Mouse (Mus musculus) natural killer cell, adult 2 months (primary cell): ENCODE measurements around the gene Coro1b.

ENCODE experiments used
- DNase-seq, 2 experiments: peaks; one replicate each; pipeline ENCODE4 v3.0.0; 2022; ENCODE audit warnings: low spot score in 2 of 2

Coro1b gene

GRCm38 (mm10) chr19:4148491-4148806 is at the start of gene Coro1b:
Coro1b (plus strand) TSS chr19:4148619.
- peak; percentile 81 to 89 for DNase-seq

GRCm38 (mm10) chr19:4099056-4099455 is 49.4 kb upstream of the Coro1b start:
- peak; percentile 88 to 93 for DNase-seq

GRCm38 (mm10) chr19:4099837-4100717 is 48.3 kb upstream of the Coro1b start, which contains the start of gene Pitpnm1:
Pitpnm1 (plus strand) TSS chr19:4099998.
- DNase-seq, result peak; percentile 62 to 64

- peak; percentile 39 to 51 for DNase-seq
These were observed 47.6 kb upstream of the Coro1b start for GRCm38 (mm10) chr19:4100718-4101261.

- DNase-seq, result no peak
These were observed 47.0 kb upstream of the Coro1b start for GRCm38 (mm10) chr19:4101466-4101865.

- DNase-seq, result no peak
These were observed 46.4 kb upstream of the Coro1b start for GRCm38 (mm10) chr19:4102049-4102448.

- no peak for DNase-seq
These were observed 45.8 kb upstream of the Coro1b start for GRCm38 (mm10) chr19:4102626-4103025.

GRCm38 (mm10) chr19:4103294-4103693 is 45.1 kb upstream of the Coro1b start:
- DNase-seq, result no peak

GRCm38 (mm10) chr19:4103792-4104191 is 44.6 kb upstream of the Coro1b start:
- no peak for DNase-seq

GRCm38 (mm10) chr19:4104675-4105194 is 43.7 kb upstream of the Coro1b start:
- DNase-seq, result no peak

- no peak for DNase-seq
These were observed 41.8 kb upstream of the Coro1b start for GRCm38 (mm10) chr19:4106654-4107053.

- DNase-seq, result no peak
These were observed 39.9 kb upstream of the Coro1b start for GRCm38 (mm10) chr19:4108535-4108934.

GRCm38 (mm10) chr19:4112063-4112960 is 36.1 kb upstream of the Coro1b start:
- no peak for DNase-seq

GRCm38 (mm10) chr19:4113186-4113805 is 35.1 kb upstream of the Coro1b start:
- no peak for DNase-seq

- peak; percentile 68 to 77 for DNase-seq
These were observed 34.6 kb upstream of the Coro1b start for GRCm38 (mm10) chr19:4113806-4114230.

GRCm38 (mm10) chr19:4114551-4114950 is 33.9 kb upstream of the Coro1b start:
- no peak for DNase-seq

GRCm38 (mm10) chr19:4115144-4115543 is 33.3 kb upstream of the Coro1b start:
- no peak for DNase-seq

- no peak for DNase-seq
These were observed 32.6 kb upstream of the Coro1b start for GRCm38 (mm10) chr19:4115816-4116215.

GRCm38 (mm10) chr19:4117006-4117405 is 31.4 kb upstream of the Coro1b start:
- no peak for DNase-seq

- DNase-seq, result no peak
These were observed 30.1 kb upstream of the Coro1b start for GRCm38 (mm10) chr19:4118350-4118749.

GRCm38 (mm10) chr19:4119716-4120487 is 28.5 kb upstream of the Coro1b start:
- DNase-seq, result peak; percentile 69 to 81
